Mouse (Mus musculus) C2C12 (cell line): ENCODE data around the gene Suv39h2. TPM values are rescaled to one million over a fixed set of nuclear protein-coding genes. Genes with fewer than 3 reads are reported as not detected.

ENCODE experiments used
- H3K27me3 ChIP-seq: one replicate; pipeline ENCODE4 v1.6.1; 2011; ENCODE audit not compliant: control insufficient read depth, insufficient read depth, insufficient read length
- H3K36me3 ChIP-seq: one replicate; pipeline ENCODE4 v1.6.1; 2011; ENCODE audit not compliant: control insufficient read depth, insufficient read depth
- H3K4me3 ChIP-seq: one replicate; pipeline ENCODE4 v1.5.1; 2011; ENCODE audit warnings: mild to moderate bottlenecking, control low read depth; ENCODE audit not compliant: poor library complexity, insufficient read depth, severe bottlenecking
- H3K79me2 ChIP-seq: one replicate; pipeline ENCODE4 v1.6.1; 2011; ENCODE audit not compliant: control insufficient read depth, insufficient read depth
- H3K79me3 ChIP-seq: one replicate; pipeline ENCODE4 v1.6.1; 2011; ENCODE audit warnings: low read depth, control low read depth
- H3ac ChIP-seq: one replicate; pipeline ENCODE3; 2011; ENCODE audit warnings: low read depth; ENCODE audit not compliant: control insufficient read depth, insufficient read length
- CEBPB ChIP-seq: IDR thresholded peaks from one replicate; pipeline ENCODE4 v1.6.1; 2011; ENCODE audit warnings: low read depth, mild to moderate bottlenecking, control low read depth, moderate library complexity
- CTCF ChIP-seq: IDR thresholded peaks from one replicate; pipeline ENCODE4 v1.5.1; 2011; ENCODE audit not compliant: control insufficient read depth, insufficient read depth, insufficient read length
- FOSL1 ChIP-seq: IDR thresholded peaks from one replicate; pipeline ENCODE4 v1.8.0; 2011; ENCODE audit warnings: mild to moderate bottlenecking, low read length; ENCODE audit not compliant: poor library complexity, insufficient read depth, severe bottlenecking
- MAX ChIP-seq: IDR thresholded peaks from one replicate; pipeline ENCODE4 v1.6.1; 2011; ENCODE audit warnings: mild to moderate bottlenecking, control low read depth
- MYOD1 ChIP-seq: IDR thresholded peaks from one replicate; pipeline ENCODE4 v1.6.1; 2011; ENCODE audit warnings: low read depth; ENCODE audit not compliant: control insufficient read depth, insufficient read length
- MYOG ChIP-seq: IDR thresholded peaks from one replicate; pipeline ENCODE4 v1.6.1; 2011; ENCODE audit not compliant: control insufficient read depth, insufficient read length; ENCODE audit errors: extremely low read depth
- USF1 ChIP-seq: IDR thresholded peaks from one replicate; pipeline ENCODE4 v1.6.1; 2011; ENCODE audit warnings: low read depth, mild to moderate bottlenecking, control low read depth, moderate library complexity
- polyA plus RNA-seq: library from polyadenylated mRNA; unstranded; fragments of >200 nt; fragmentation: generic; extraction: Trizol; gene quantifications from one replicate; pipeline ENCODE4 v1.2.1, GENCODE M21; 2012; ENCODE audit warnings: missing spikeins

Suv39h2 gene
- polyA plus RNA-seq, 1 experiment: 4.5 TPM

DNA sequence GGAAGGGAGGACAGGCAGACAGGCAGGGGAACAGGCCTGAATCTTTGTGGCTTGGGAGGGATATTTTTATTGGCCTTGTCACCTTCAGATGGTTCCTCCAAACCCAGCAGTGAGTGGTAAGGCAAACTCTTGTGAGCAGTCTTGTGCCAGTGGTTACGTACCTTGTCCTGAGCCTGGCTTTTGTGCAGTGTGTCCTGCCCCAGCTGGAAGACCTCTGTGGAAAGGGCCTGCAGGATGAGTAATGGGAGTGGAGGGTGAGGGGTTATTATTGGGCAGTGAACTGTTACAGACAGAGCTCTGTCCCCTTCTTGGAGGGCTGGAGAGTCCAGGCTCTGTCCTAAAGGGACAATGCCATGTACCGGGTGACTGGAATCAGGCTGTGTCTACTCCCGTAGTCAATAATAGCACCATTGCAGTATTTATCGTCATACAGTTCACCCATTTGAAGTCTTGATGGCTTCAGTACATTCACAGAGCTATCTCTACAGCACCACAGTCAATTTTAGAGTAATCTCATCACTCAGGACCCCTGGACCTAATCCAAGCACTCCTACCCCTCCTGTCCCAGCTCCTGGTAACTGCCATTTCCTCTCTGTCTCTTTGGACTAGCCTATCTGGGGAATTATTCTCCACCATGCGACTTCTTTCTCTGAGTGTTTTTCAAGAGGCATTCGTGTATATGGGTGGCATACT, 39.3 kb downstream of the Suv39h2 start:
- Histone ChIP-seq H3K4me3 (no peak overlapping the region), H3K27me3 (no peaks in the 10 kb centered on the region), H3K79me3 (no peaks in the 10 kb centered on the region), H3K79me2 (no peaks in the 10 kb centered on the region), H3K36me3 (peaks cover 6% of the 10 kb centered on the region), H3ac (no peak overlapping the region)
- TF ChIP-seq USF1: no peak
- no peak for TF ChIP-seq MYOG
- no peak for TF ChIP-seq MYOD1
- TF ChIP-seq CTCF: no peak
- no peak for TF ChIP-seq FOSL1
- TF ChIP-seq CEBPB: no peak
- no peak for TF ChIP-seq MAX

DNA sequence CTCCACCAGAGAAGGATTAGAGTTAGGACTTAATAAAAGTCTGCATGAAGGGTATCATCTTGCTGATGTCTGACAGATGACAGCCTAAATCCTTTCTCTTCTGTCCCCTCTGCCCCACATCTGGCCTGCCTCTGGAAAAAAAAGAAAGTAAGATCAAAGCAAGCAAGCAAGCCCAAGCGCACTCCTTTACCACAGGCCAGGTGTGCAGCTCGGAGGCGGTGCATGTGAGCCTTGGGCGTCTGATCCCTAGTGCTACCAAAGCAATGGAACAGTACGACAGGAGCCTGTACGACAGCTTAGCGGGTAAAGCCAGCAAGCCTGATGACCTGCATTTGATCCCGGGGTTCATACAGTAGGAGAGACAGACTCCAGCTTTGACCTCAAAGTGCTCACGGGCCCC, 43.9 kb downstream of the Suv39h2 start:
- Histone ChIP-seq H3K4me3 (no peak overlapping the region), H3K36me3 (no peaks in the 10 kb centered on the region), H3K79me2 (no peaks in the 10 kb centered on the region), H3ac (no peak overlapping the region), H3K27me3 (no peaks in the 10 kb centered on the region), H3K79me3 (no peaks in the 10 kb centered on the region)
- TF ChIP-seq MYOG: no peak
- TF ChIP-seq USF1: no peak
- TF ChIP-seq CTCF: no peak
- no peak for TF ChIP-seq CEBPB

- H3K79me2 ChIP-seq: peaks cover 6% of the 10 kb centered on the region
These were observed 50.3 kb downstream of the Suv39h2 start for GRCm38 (mm10) chr2:3424579-3424910.

DNA sequence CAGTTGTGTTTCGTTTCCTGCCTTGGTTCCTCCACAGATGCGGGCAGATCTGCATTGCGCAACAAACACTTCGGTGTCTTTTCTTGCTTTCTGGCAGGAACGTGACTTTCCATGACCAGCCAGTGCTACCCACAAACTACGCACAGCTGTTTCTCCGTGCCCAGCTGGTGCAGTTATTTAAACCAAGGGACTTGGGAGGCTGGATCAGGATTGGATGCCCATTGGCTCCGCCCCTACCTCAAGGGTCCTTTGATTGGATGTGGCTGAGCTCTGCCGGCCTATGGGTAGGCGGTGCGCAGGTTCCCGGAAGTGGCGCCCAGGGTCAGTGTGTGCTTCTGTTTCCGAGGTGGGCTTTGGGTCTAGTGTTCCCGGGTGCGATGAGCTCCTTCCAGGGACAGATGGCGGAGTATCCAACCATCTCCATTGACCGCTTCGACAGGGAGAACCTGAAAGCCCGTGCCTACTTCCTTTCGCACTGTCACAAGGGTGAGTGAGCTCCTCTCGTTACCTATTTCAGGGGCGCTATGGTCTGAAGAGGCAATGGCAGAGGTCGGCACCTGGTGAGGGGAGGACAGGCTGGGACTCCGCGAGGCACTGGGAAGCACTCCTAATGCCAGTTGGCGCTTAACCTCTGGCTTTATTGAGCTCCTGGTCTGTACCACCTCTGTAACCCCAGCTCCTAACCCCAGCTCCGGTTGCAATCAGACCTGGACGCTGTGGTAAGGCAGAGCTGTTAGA, 50.8 kb downstream of the Suv39h2 start, which contains the start of gene Dclre1c:
TSS of gene Dclre1c (plus strand) at position 291 of the 738 bp plus-strand sequence.
- H3K27me3 ChIP-seq: no peaks in the 10 kb centered on the region
- H3K4me3 ChIP-seq: peak within 1 kb of the TSS; percentile 62
- no peaks in the 10 kb centered on the region for H3K79me3 ChIP-seq
- TF ChIP-seq MYOD1 (peak; percentile 91), MAX (peak; percentile 73), MYOG (no peak), CTCF (no peak), USF1 (peak; percentile 53), CEBPB (peak; percentile 100), FOSL1 (no peak)
- peak within 1 kb of the TSS; percentile 75 for H3ac ChIP-seq
- H3K79me2 ChIP-seq: peaks cover 6% of the 10 kb centered on the region
- H3K36me3 ChIP-seq: no peaks in the 10 kb centered on the region

More at GRCm38 (mm10) chr2:3424579-3424910, 50.3 kb downstream of the Suv39h2 start:
- Histone ChIP-seq H3K36me3 (no peaks in the 10 kb centered on the region), H3K4me3 (peak overlapping the region; percentile 62), H3ac (peak overlapping the region; percentile 75), H3K27me3 (no peaks in the 10 kb centered on the region), H3K79me3 (no peaks in the 10 kb centered on the region)
- TF ChIP-seq USF1: no peak
- TF ChIP-seq MYOG: no peak
- no peak for TF ChIP-seq FOSL1
- TF ChIP-seq MAX: no peak
- no peak for TF ChIP-seq MYOD1
- TF ChIP-seq CEBPB: no peak
- no peak for TF ChIP-seq CTCF

- Histone ChIP-seq H3K79me3 (no peaks in the 10 kb centered on the region), H3K79me2 (peaks cover 6% of the 10 kb centered on the region), H3K36me3 (no peaks in the 10 kb centered on the region), H3ac (no peak within 1 kb of the TSS), H3K4me3 (no peak within 1 kb of the TSS), H3K27me3 (no peaks in the 10 kb centered on the region)
- TF ChIP-seq CEBPB (no peak), MYOG (no peak), USF1 (no peak), FOSL1 (no peak)
These were observed 52.3 kb downstream of the Suv39h2 start, which contains the start of gene Meig1 for GRCm38 (mm10) chr2:3422548-3422947. Meig1 (minus strand) TSS chr2:3422648.

GRCm38 (mm10) chr2:3420157-3420556, 54.7 kb downstream of the Suv39h2 start:
- no peak overlapping the region for H3K4me3 ChIP-seq
- H3K79me2 ChIP-seq: peaks cover 6% of the 10 kb centered on the region
- H3ac ChIP-seq: no peak overlapping the region
- TF ChIP-seq MYOG (no peak), CTCF (no peak), MAX (no peak), FOSL1 (no peak), USF1 (no peak), MYOD1 (no peak), CEBPB (no peak)
- H3K36me3 ChIP-seq: no peaks in the 10 kb centered on the region
- no peaks in the 10 kb centered on the region for H3K79me3 ChIP-seq
- peaks cover 7% of the 10 kb centered on the region for H3K27me3 ChIP-seq
